Mouse (Mus musculus) forelimb bud, embryonic 11.5 days (tissue): ENCODE results near the gene Fbxw7.

Source experiments
- DNase-seq: peaks from one replicate; pipeline ENCODE4 v3.0.0-alpha.2; 2012; ENCODE audit warnings: low read depth, low spot score

Fbxw7 gene

GRCm38 (mm10) chr3:85024817-85025705, 210.0 kb downstream of the Fbxw7 start:
- DNase-seq: no peak
